Mouse (Mus musculus): Measurements from ENCODE around the gene Sap25. TPM values are rescaled to one million over a fixed set of nuclear protein-coding genes. Genes with fewer than 3 reads are reported as not detected.

Sap25 gene
- 4.5 and 6.7 TPM in 2 replicates for polyA plus RNA-seq (2015; fragmentation: Nextera tagmentation; extraction: Ambion mirVana)

- H3K27ac ChIP-seq (ENCODE audit: low read length), result no peak within 1 kb of the TSS
- H3K36me3 ChIP-seq (ENCODE audit: control insufficient read depth, insufficient read depth), result peaks cover 31% of the 10 kb centered on the region
- no peak within 1 kb of the TSS for H3K4me2 ChIP-seq (ENCODE audit: low read depth, low read length)
- H3K4me1 ChIP-seq (ENCODE audit: control insufficient read depth, low read depth, low read length), result peaks cover 15% of the 10 kb centered on the region
- no peak within 1 kb of the TSS for H3K9ac ChIP-seq (ENCODE audit: low read depth, low read length)
- H3K9me3 ChIP-seq (replicated peaks; ENCODE audit: control insufficient read depth, low read length), result no peaks in the 10 kb centered on the region
- peaks cover 17% of the 10 kb centered on the region for H3K27me3 ChIP-seq (ENCODE audit: control insufficient read depth, insufficient read depth, low read depth, low read length)
- 73% methylated on average over 19 of the region's 19 CpGs for WGBS (ENCODE audit: insufficient replicate concordance)
- ATAC-seq (ENCODE audit: low read depth), result no peak
- no peak within 1 kb of the TSS for H3K4me3 ChIP-seq (ENCODE audit: low read depth, low read length)
Observed at GRCm38 (mm10) chr5:137641054-137641453, at the start of gene Sap25. Sap25 (plus strand) TSS chr5:137641334.

- H3K4me2 ChIP-seq (ENCODE audit: low read depth, low read length), result no peak overlapping the region
- H3K9me3 ChIP-seq (replicated peaks; ENCODE audit: control insufficient read depth, low read length), result no peaks in the 10 kb centered on the region
- WGBS (ENCODE audit: insufficient replicate concordance), result 81% methylated on average over 7 of the region's 7 CpGs
- peaks cover 24% of the 10 kb centered on the region for H3K4me1 ChIP-seq (ENCODE audit: control insufficient read depth, low read depth, low read length)
- no peak overlapping the region for H3K4me3 ChIP-seq (ENCODE audit: low read depth, low read length)
- ATAC-seq (ENCODE audit: low read depth), result no peak
- H3K27ac ChIP-seq (ENCODE audit: low read length), result no peak overlapping the region
- no peak overlapping the region for H3K9ac ChIP-seq (ENCODE audit: low read depth, low read length)
- no peaks in the 10 kb centered on the region for H3K36me3 ChIP-seq (ENCODE audit: control insufficient read depth, insufficient read depth)
- no peaks in the 10 kb centered on the region for H3K27me3 ChIP-seq (ENCODE audit: control insufficient read depth, insufficient read depth, low read depth, low read length)
Observed at GRCm38 (mm10) chr5:137595921-137596320, 45.2 kb upstream of the Sap25 start.

- Histone ChIP-seq H3K27ac (ENCODE audit: low read length) (peak overlapping the region; percentile 23; the same call in 1 of the 2 replicates), H3K4me1 (ENCODE audit: control insufficient read depth, low read depth, low read length) (peaks cover 24% of the 10 kb centered on the region), H3K4me3 (ENCODE audit: low read depth, low read length) (peak overlapping the region; percentile 18; the same call in 1 of the 2 replicates), H3K9me3 (replicated peaks; ENCODE audit: control insufficient read depth, low read length) (no peaks in the 10 kb centered on the region), H3K9ac (ENCODE audit: low read depth, low read length) (peak overlapping the region; percentile 37; the same call in 1 of the 2 replicates), H3K27me3 (ENCODE audit: control insufficient read depth, insufficient read depth, low read depth, low read length) (no peaks in the 10 kb centered on the region), H3K36me3 (ENCODE audit: control insufficient read depth, insufficient read depth) (no peaks in the 10 kb centered on the region), H3K4me2 (ENCODE audit: low read depth, low read length) (peak overlapping the region; percentile 44)
- WGBS (ENCODE audit: insufficient replicate concordance), result 22% methylated on average over 30 of the region's 30 CpGs
- no peak for ATAC-seq (ENCODE audit: low read depth)
Observed at GRCm38 (mm10) chr5:137596601-137597261, 44.4 kb upstream of the Sap25 start.

GRCm38 (mm10) chr5:137597625-137598024 lies 43.5 kb upstream of the Sap25 start:
- peaks cover 29% of the 10 kb centered on the region for H3K4me1 ChIP-seq (ENCODE audit: control insufficient read depth, low read depth, low read length)
- H3K9me3 ChIP-seq (replicated peaks; ENCODE audit: control insufficient read depth, low read length), result no peaks in the 10 kb centered on the region
- WGBS (ENCODE audit: insufficient replicate concordance), result 71% methylated on average over 6 of the region's 6 CpGs
- no peak overlapping the region for H3K4me3 ChIP-seq (ENCODE audit: low read depth, low read length)
- no peak overlapping the region for H3K4me2 ChIP-seq (ENCODE audit: low read depth, low read length)
- no peak for ATAC-seq (ENCODE audit: low read depth)
- no peak overlapping the region for H3K9ac ChIP-seq (ENCODE audit: low read depth, low read length)
- H3K27ac ChIP-seq (ENCODE audit: low read length), result peak overlapping the region; percentile 45; the same call in 1 of the 2 replicates
- no peaks in the 10 kb centered on the region for H3K27me3 ChIP-seq (ENCODE audit: control insufficient read depth, insufficient read depth, low read depth, low read length)
- no peaks in the 10 kb centered on the region for H3K36me3 ChIP-seq (ENCODE audit: control insufficient read depth, insufficient read depth)

GRCm38 (mm10) chr5:137598100-137598826 lies 42.9 kb upstream of the Sap25 start:
- Histone ChIP-seq H3K4me3 (ENCODE audit: low read depth, low read length) (no peak overlapping the region), H3K4me1 (ENCODE audit: control insufficient read depth, low read depth, low read length) (peaks cover 31% of the 10 kb centered on the region), H3K9ac (ENCODE audit: low read depth, low read length) (no peak overlapping the region), H3K4me2 (ENCODE audit: low read depth, low read length) (no peak overlapping the region), H3K27ac (ENCODE audit: low read length) (peak overlapping the region; percentile 45; the same call in 1 of the 2 replicates), H3K9me3 (replicated peaks; ENCODE audit: control insufficient read depth, low read length) (no peaks in the 10 kb centered on the region), H3K27me3 (ENCODE audit: control insufficient read depth, insufficient read depth, low read depth, low read length) (no peaks in the 10 kb centered on the region), H3K36me3 (ENCODE audit: control insufficient read depth, insufficient read depth) (no peaks in the 10 kb centered on the region)
- ATAC-seq (ENCODE audit: low read depth), result no peak
- whole genome bisulfite sequencing (ENCODE audit: insufficient replicate concordance), result 29% methylated on average over 2 of the region's 2 CpGs

- no peaks in the 10 kb centered on the region for H3K27me3 ChIP-seq (ENCODE audit: control insufficient read depth, insufficient read depth, low read depth, low read length)
- no peaks in the 10 kb centered on the region for H3K9me3 ChIP-seq (replicated peaks; ENCODE audit: control insufficient read depth, low read length)
- no peaks in the 10 kb centered on the region for H3K36me3 ChIP-seq (ENCODE audit: control insufficient read depth, insufficient read depth)
- peak overlapping the region; percentile 81 for H3K4me3 ChIP-seq (ENCODE audit: low read depth, low read length)
- H3K4me1 ChIP-seq (ENCODE audit: control insufficient read depth, low read depth, low read length), result peaks cover 34% of the 10 kb centered on the region
- no peak for ATAC-seq (ENCODE audit: low read depth)
- H3K4me2 ChIP-seq (ENCODE audit: low read depth, low read length), result peak overlapping the region; percentile 99
- WGBS (ENCODE audit: insufficient replicate concordance), result 21% methylated on average over 9 of the region's 9 CpGs
- H3K27ac ChIP-seq (ENCODE audit: low read length), result peak overlapping the region; percentile 91
- H3K9ac ChIP-seq (ENCODE audit: low read depth, low read length), result peak overlapping the region; percentile 91
Observed at GRCm38 (mm10) chr5:137599600-137599999, 41.5 kb upstream of the Sap25 start.

- H3K4me1 ChIP-seq (ENCODE audit: control insufficient read depth, low read depth, low read length), result peaks cover 38% of the 10 kb centered on the region
Observed at GRCm38 (mm10) chr5:137600281-137600618, 40.9 kb upstream of the Sap25 start.

GRCm38 (mm10) chr5:137600619-137601364 lies 40.3 kb upstream of the Sap25 start, which contains the start of gene Mospd3:
Mospd3 (minus strand) TSS chr5:137601058.
- no peaks in the 10 kb centered on the region for H3K27me3 ChIP-seq (ENCODE audit: control insufficient read depth, insufficient read depth, low read depth, low read length)
- under 1% methylated on average over 41 of the region's 41 CpGs for WGBS (ENCODE audit: insufficient replicate concordance)
- H3K4me1 ChIP-seq (ENCODE audit: control insufficient read depth, low read depth, low read length), result peaks cover 43% of the 10 kb centered on the region
- peak within 1 kb of the TSS; percentile 99 for H3K4me2 ChIP-seq (ENCODE audit: low read depth, low read length)
- peak within 1 kb of the TSS; percentile 91 for H3K27ac ChIP-seq (ENCODE audit: low read length)
- peak; percentile 93 for ATAC-seq (ENCODE audit: low read depth)
- H3K9me3 ChIP-seq (replicated peaks; ENCODE audit: control insufficient read depth, low read length), result no peaks in the 10 kb centered on the region
- H3K36me3 ChIP-seq (ENCODE audit: control insufficient read depth, insufficient read depth), result no peaks in the 10 kb centered on the region
- H3K9ac ChIP-seq (ENCODE audit: low read depth, low read length), result peak within 1 kb of the TSS; percentile 91
- H3K4me3 ChIP-seq (ENCODE audit: low read depth, low read length), result peak within 1 kb of the TSS; percentile 81

More at GRCm38 (mm10) chr5:137600281-137600618, 40.9 kb upstream of the Sap25 start:
- ATAC-seq (ENCODE audit: low read depth), result peak; percentile 26
- Histone ChIP-seq H3K9ac (ENCODE audit: low read depth, low read length) (peak overlapping the region; percentile 91), H3K27me3 (ENCODE audit: control insufficient read depth, insufficient read depth, low read depth, low read length) (no peaks in the 10 kb centered on the region), H3K36me3 (ENCODE audit: control insufficient read depth, insufficient read depth) (no peaks in the 10 kb centered on the region), H3K27ac (ENCODE audit: low read length) (peak overlapping the region; percentile 91), H3K9me3 (replicated peaks; ENCODE audit: control insufficient read depth, low read length) (no peaks in the 10 kb centered on the region), H3K4me3 (ENCODE audit: low read depth, low read length) (peak overlapping the region; percentile 81), H3K4me2 (ENCODE audit: low read depth, low read length) (peak overlapping the region; percentile 99)
- under 1% methylated on average over 19 of the region's 19 CpGs for WGBS (ENCODE audit: insufficient replicate concordance)
